Mouse (Mus musculus) left cerebral cortex, adult 2 months (tissue): ENCODE measurements at regions not wholly inside any gene's neighbourhood (a gene's known extent, or its start where the extent isn't known, plus 50 kb on each side); places are given as distances from the start of the nearest gene placed in this dataset.

Source experiments
- DNase-seq, 2 experiments: peaks; one replicate each; pipeline ENCODE4 v3.0.0; 2021 to 2022; ENCODE audit warnings: low spot score in 2 of 2, mixed read lengths in 1 of 2; ENCODE audit errors: extremely low spot score in 1 of 2
- H3K27ac ChIP-seq: fragments of 200-600 bp; 2 replicates; pipeline ENCODE4 v1.8.1; 2022
- H3K4me3 ChIP-seq: fragments of 200-600 bp; 2 replicates; pipeline ENCODE4 v1.8.1; 2022
- CTCF ChIP-seq: fragments of 200-600 bp; IDR thresholded peaks from 2 replicates; pipeline ENCODE4 v1.8.1; 2022; ENCODE audit warnings: antibody characterized with exemption, mild to moderate bottlenecking, moderate library complexity
- intact Hi-C: fragments of 180-260 bp; cut with DNase I; formaldehyde crosslinking; loops from one replicate; pipeline ENCODE4 v1.15.1; 2025

GRCm38 (mm10) chr4:131500928-131501650 is 337.0 kb downstream of the Ptpru start:
- no peak overlapping the region for H3K4me3 ChIP-seq
- no peak for TF ChIP-seq CTCF
- intact Hi-C loops, result loop anchor here (1.0 kb wide), 1 partner anchor 218 kb away; no protein-coding TSS in a partner anchor
- peak in 1 of 2 experiments; percentile 57 for DNase-seq
- peak overlapping the region; percentile 74 for H3K27ac ChIP-seq

GRCm38 (mm10) chr4:131508154-131508553 is 329.9 kb downstream of the Ptpru start:
- intact Hi-C loops, result no loop called here
- Histone ChIP-seq H3K4me3 (no peak overlapping the region), H3K27ac (peak overlapping the region; percentile 58; the same call in 1 of the 2 replicates)
- DNase-seq, result no peak
- no peak for TF ChIP-seq CTCF

- intact Hi-C loops, result no loop called here
- no peak for TF ChIP-seq CTCF
- Histone ChIP-seq H3K4me3 (no peak overlapping the region), H3K27ac (no peak overlapping the region)
- no peak for DNase-seq
Measured at GRCm38 (mm10) chr4:131511586-131511985, 326.5 kb downstream of the Ptpru start.

- H3K4me3 ChIP-seq, result no peak overlapping the region
- intact Hi-C loops, result no loop called here
- DNase-seq, result no peak
- no peak overlapping the region for H3K27ac ChIP-seq
- TF ChIP-seq CTCF, result no peak
Measured at GRCm38 (mm10) chr4:131512768-131513167, 325.3 kb downstream of the Ptpru start.

- Histone ChIP-seq H3K4me3 (no peak overlapping the region), H3K27ac (no peak overlapping the region)
- intact Hi-C loops, result no loop called here
- DNase-seq, result no peak
- no peak for TF ChIP-seq CTCF
Measured at GRCm38 (mm10) chr4:131520636-131521306, 317.3 kb downstream of the Ptpru start.

- H3K4me3 ChIP-seq, result no peak overlapping the region
- TF ChIP-seq CTCF, result no peak
- intact Hi-C loops, result no loop called here
- H3K27ac ChIP-seq, result no peak overlapping the region
- DNase-seq, result peak in 1 of 2 experiments; percentile 37
Measured at GRCm38 (mm10) chr4:131521307-131521651, 316.8 kb downstream of the Ptpru start.

GRCm38 (mm10) chr4:131525236-131525635 is 312.9 kb downstream of the Ptpru start:
- DNase-seq, result no peak
- intact Hi-C loops, result loop anchor here (1.0 kb wide), 1 partner anchor 194 kb away; no protein-coding TSS in a partner anchor
- TF ChIP-seq CTCF, result no peak

GRCm38 (mm10) chr4:131530491-131530890 is 307.6 kb downstream of the Ptpru start:
- intact Hi-C loops, result no loop called here

More at GRCm38 (mm10) chr4:131525236-131525635, 312.9 kb downstream of the Ptpru start:
- no peak overlapping the region for H3K4me3 ChIP-seq
- H3K27ac ChIP-seq, result no peak overlapping the region

GRCm38 (mm10) chr4:131531003-131531402 is 307.1 kb downstream of the Ptpru start:
- H3K27ac ChIP-seq, result no peak overlapping the region
- DNase-seq, result no peak
- intact Hi-C loops, result no loop called here
- no peak overlapping the region for H3K4me3 ChIP-seq
- no peak for TF ChIP-seq CTCF

More at GRCm38 (mm10) chr4:131530491-131530890, 307.6 kb downstream of the Ptpru start:
- no peak for TF ChIP-seq CTCF
- no peak overlapping the region for H3K27ac ChIP-seq
- no peak for DNase-seq
- no peak overlapping the region for H3K4me3 ChIP-seq

- TF ChIP-seq CTCF, result no peak
- intact Hi-C loops, result no loop called here
- no peak for DNase-seq
- H3K4me3 ChIP-seq, result no peak overlapping the region
- no peak overlapping the region for H3K27ac ChIP-seq
Measured at GRCm38 (mm10) chr4:131534831-131535230, 303.3 kb downstream of the Ptpru start.

GRCm38 (mm10) chr4:131538237-131538636 is 299.9 kb downstream of the Ptpru start:
- Histone ChIP-seq H3K27ac (no peak overlapping the region), H3K4me3 (no peak overlapping the region)
- TF ChIP-seq CTCF, result no peak
- intact Hi-C loops, result no loop called here
- no peak for DNase-seq

- DNase-seq, result no peak
- no peak for TF ChIP-seq CTCF
- Histone ChIP-seq H3K4me3 (no peak overlapping the region), H3K27ac (no peak overlapping the region)
- intact Hi-C loops, result no loop called here
Measured at GRCm38 (mm10) chr4:131546422-131547200, 291.5 kb downstream of the Ptpru start.
